Mouse (Mus musculus) kidney, postnatal 0 days (tissue): ENCODE data around the gene Cttnbp2. TPM values are rescaled to one million over a fixed set of nuclear protein-coding genes. Genes with fewer than 3 reads are reported as not detected.
A peak's percentile ranks its signal among the peaks of the same experiment; 100 is the strongest.

Source experiments
- ATAC-seq: fragments of 200-750 bp; cut with Nextera tagmentation; replicated peaks from 2 replicates; pipeline ENCODE4 v1.8.0; 2017; ENCODE audit warnings: low read depth, moderate number of reproducible peaks, moderate TSS enrichment, moderate library complexity; ENCODE audit not compliant: low FRiP score
- DNase-seq: peaks from one replicate; pipeline ENCODE4 v3.0.0-alpha.2; 2016; ENCODE audit warnings: low spot score
- H3K27ac ChIP-seq: fragments of 300-500 bp; sonication (generic); 2 replicates; pipeline ENCODE4 v1.5.1; 2014; ENCODE audit warnings: mild to moderate bottlenecking
- H3K27me3 ChIP-seq: fragments of 300-500 bp; sonication (generic); 2 replicates; pipeline ENCODE4 v1.6.1; 2014; ENCODE audit warnings: low read length, mixed read lengths; ENCODE audit not compliant: insufficient read depth
- H3K36me3 ChIP-seq: fragments of 300-500 bp; sonication (generic); 2 replicates; pipeline ENCODE4 v1.6.1; 2014; ENCODE audit warnings: low read length, mixed read lengths; ENCODE audit not compliant: insufficient read depth
- H3K4me1 ChIP-seq: fragments of 300-500 bp; sonication (generic); replicated peaks from 2 replicates; pipeline ENCODE4 v1.6.1; 2014; ENCODE audit warnings: antibody characterized with exemption, low read length, mixed read lengths; ENCODE audit not compliant: insufficient read depth
- H3K4me2 ChIP-seq: fragments of 300-500 bp; sonication (generic); 2 replicates; pipeline ENCODE4 v1.6.1; 2014; ENCODE audit warnings: mild to moderate bottlenecking, low read length, moderate library complexity, mixed read lengths
- H3K4me3 ChIP-seq: fragments of 300-500 bp; sonication (generic); replicated peaks from 2 replicates; pipeline ENCODE4 v1.5.1; 2014; ENCODE audit warnings: low read depth, low read length
- H3K9ac ChIP-seq: fragments of 300-500 bp; sonication (generic); 2 replicates; pipeline ENCODE4 v1.6.1; 2014; ENCODE audit warnings: low read depth, low read length
- H3K9me3 ChIP-seq: fragments of 300-500 bp; sonication (generic); replicated peaks from 2 replicates; pipeline ENCODE4 v1.6.1; 2016; ENCODE audit warnings: low read length, inconsistent platforms, mixed read lengths
- CTCF ChIP-seq: IDR thresholded peaks from 2 replicates; pipeline ENCODE4 v1.5.1; 2016; ENCODE audit warnings: antibody characterized with exemption, low read depth, mild to moderate bottlenecking, moderate library complexity
- WGBS: fragments of 180-500 bp; shearing (Covaris S2); extraction: QIAGEN DNeasy Blood & Tissue Kit; methylation state at CpG from one replicate; pipeline ENCODE4 v1.1.7; 2014; 5-methylcytosine and 5-hydroxymethylcytosine counted together
- microRNA-seq: library from miRNA; unstranded; fragments of <30 nt; microRNA quantifications from one replicate; pipeline ENCODE4, GENCODE M21; 2016
- polyA plus RNA-seq: library from polyadenylated mRNA; unstranded; fragments of >200 nt; fragmentation: Nextera tagmentation; extraction: Ambion mirVana; gene quantifications from 2 replicates; pipeline ENCODE4 v1.2.1, GENCODE M21; 2015

The Cttnbp2 gene
- polyA plus RNA-seq, 1 experiment from 2014 or later: 14.3 TPM

GRCm38 (mm10) chr6:18360154-18360553, 154.5 kb downstream of the Cttnbp2 start:
- Histone ChIP-seq H3K9me3 (no peaks in the 10 kb centered on the region), H3K4me1 (no peaks in the 10 kb centered on the region), H3K27ac (no peak overlapping the region), H3K4me2 (no peak overlapping the region), H3K9ac (no peak overlapping the region), H3K27me3 (no peaks in the 10 kb centered on the region), H3K36me3 (no peaks in the 10 kb centered on the region), H3K4me3 (no peak overlapping the region)
- TF ChIP-seq CTCF: no peak
- ATAC-seq (no peak), DNase-seq (no peak)
- 83% methylated on average over 1 of the region's 1 CpGs for WGBS

DNA sequence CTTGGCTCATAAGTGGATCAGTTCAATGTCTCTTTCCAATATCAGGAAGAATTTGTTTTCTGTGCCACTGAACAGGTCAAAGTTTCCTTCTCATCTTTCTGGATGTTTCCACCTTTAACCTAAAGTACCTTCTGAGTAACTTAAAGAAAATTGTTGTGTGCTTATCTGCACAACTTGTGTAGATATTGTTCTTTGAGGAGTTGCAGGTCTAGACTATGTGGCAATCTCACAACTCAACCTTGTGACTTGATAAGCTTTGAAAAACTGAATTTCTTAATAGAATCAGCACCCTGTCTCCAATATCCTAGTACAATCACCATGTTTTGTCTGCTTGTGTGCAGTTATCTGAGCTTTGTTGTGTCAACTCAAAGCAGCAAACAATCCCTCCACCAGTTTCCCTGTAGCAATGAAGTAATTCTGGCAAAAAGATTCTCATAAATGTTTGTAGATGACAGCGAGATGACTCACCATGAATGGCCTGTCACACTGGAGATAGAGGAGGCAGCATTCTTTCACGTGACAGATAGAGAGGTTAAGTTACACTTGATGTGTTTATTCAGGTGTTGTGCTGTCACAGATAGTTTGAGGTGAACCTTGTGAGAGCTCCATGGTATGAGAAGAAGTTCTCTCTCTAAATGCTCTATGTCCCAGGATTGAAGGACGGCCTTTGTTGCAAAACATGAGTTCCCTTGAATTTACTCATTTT, 165.3 kb downstream of the Cttnbp2 start:
- Histone ChIP-seq H3K36me3 (no peaks in the 10 kb centered on the region), H3K4me3 (no peak overlapping the region), H3K4me2 (no peak overlapping the region), H3K9me3 (no peaks in the 10 kb centered on the region), H3K27me3 (no peaks in the 10 kb centered on the region), H3K4me1 (no peaks in the 10 kb centered on the region), H3K9ac (no peak overlapping the region), H3K27ac (no peak overlapping the region)
- WGBS: 31% methylated on average over 3 of the region's 3 CpGs
- TF ChIP-seq CTCF: no peak
- ATAC-seq: no peak; the same call in 1 of the 2 replicates
- peak; percentile 47 for DNase-seq

DNA sequence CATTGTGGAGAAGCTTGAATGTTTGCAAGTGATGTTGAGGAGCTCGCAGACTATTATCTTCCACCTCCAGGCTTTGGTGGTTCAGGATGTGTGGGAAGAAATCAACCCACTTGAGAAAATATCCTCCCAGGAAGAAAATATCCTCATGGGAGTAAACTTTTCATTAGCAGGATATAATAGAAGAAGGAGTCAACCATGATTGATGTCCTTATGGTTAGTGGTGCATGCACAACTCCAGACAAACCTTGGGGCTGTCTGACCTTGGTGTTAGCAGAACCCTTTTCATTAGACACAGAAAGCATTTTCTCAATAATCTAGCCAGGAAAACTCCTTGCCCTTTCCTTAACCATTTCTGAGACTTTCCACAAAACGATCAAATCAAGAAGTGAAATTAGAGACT, 170.4 kb downstream of the Cttnbp2 start:
- DNase-seq: peak; percentile 76
- peak; percentile 84 for ATAC-seq
- H3K27me3 ChIP-seq: no peaks in the 10 kb centered on the region
- H3K4me3 ChIP-seq: no peak overlapping the region
- 53% methylated on average over 2 of the region's 2 CpGs for WGBS
- no peak overlapping the region for H3K9ac ChIP-seq
- no peak overlapping the region for H3K4me2 ChIP-seq
- H3K36me3 ChIP-seq: no peaks in the 10 kb centered on the region
- no peaks in the 10 kb centered on the region for H3K9me3 ChIP-seq
- 0 out of 2 replicates have a peak overlapping the region, but pooled peaks have one; percentile 19 for H3K27ac ChIP-seq
- no peak for TF ChIP-seq CTCF
- no peaks in the 10 kb centered on the region for H3K4me1 ChIP-seq

- Histone ChIP-seq H3K9ac (no peak overlapping the region), H3K4me3 (no peak overlapping the region), H3K36me3 (no peaks in the 10 kb centered on the region), H3K9me3 (no peaks in the 10 kb centered on the region), H3K27me3 (no peaks in the 10 kb centered on the region), H3K4me2 (no peak overlapping the region), H3K27ac (no peak overlapping the region), H3K4me1 (no peaks in the 10 kb centered on the region)
- DNase-seq: no peak
- no peak for ATAC-seq
- TF ChIP-seq CTCF: no peak
Measured at GRCm38 (mm10) chr6:18338307-18338706, 176.3 kb downstream of the Cttnbp2 start.

DNA sequence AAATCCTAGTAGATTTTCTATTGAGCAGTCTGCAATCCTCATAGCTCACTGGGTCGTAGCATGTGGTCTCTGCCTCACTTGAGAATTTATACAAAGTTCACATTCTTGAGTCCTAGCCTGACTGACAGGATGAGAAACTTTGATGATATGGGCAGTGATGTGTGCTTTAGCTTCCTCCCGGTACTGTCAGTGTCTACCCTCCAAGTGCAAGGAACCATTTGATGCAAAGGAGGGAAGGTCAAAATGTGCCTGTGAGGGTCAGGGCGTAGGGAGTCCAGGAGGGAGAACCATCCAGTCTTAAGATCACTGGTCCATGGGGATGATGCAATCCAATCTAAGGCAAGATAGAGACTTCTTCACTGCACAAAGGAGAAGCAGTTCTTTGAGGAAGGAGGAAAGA, 179.2 kb downstream of the Cttnbp2 start:
- TF ChIP-seq CTCF: no peak
- DNase-seq (peak; percentile 67), ATAC-seq (peak; percentile 82)
- H3K36me3 ChIP-seq: no peaks in the 10 kb centered on the region
- no peaks in the 10 kb centered on the region for H3K27me3 ChIP-seq
- H3K4me3 ChIP-seq: no peak overlapping the region
- H3K4me2 ChIP-seq: no peak overlapping the region
- H3K27ac ChIP-seq: no peak overlapping the region; the same call in 1 of the 2 replicates
- H3K4me1 ChIP-seq: no peaks in the 10 kb centered on the region
- 47% methylated on average over 3 of the region's 3 CpGs for WGBS
- H3K9ac ChIP-seq: no peak overlapping the region
- no peaks in the 10 kb centered on the region for H3K9me3 ChIP-seq

GRCm38 (mm10) chr6:18322950-18323349, 191.7 kb downstream of the Cttnbp2 start:
- H3K27me3 ChIP-seq: no peaks in the 10 kb centered on the region
- ATAC-seq (no peak), DNase-seq (no peak)
- H3K4me2 ChIP-seq: no peak overlapping the region
- H3K36me3 ChIP-seq: no peaks in the 10 kb centered on the region
- H3K9me3 ChIP-seq: no peaks in the 10 kb centered on the region
- no peak for TF ChIP-seq CTCF
- no peaks in the 10 kb centered on the region for H3K4me1 ChIP-seq
- H3K27ac ChIP-seq: no peak overlapping the region
- H3K9ac ChIP-seq: no peak overlapping the region
- WGBS: 93% methylated on average over 1 of the region's 1 CpGs
- no peak overlapping the region for H3K4me3 ChIP-seq

Small RNA genes lying within 50 kb of the gene (microRNA-seq; reads per million reads assigned to microRNA genes)
- not detected for gene Gm26233
